Comparison of ENCODE assay signal across 1 mouse cellular context in genomic region chr2:156841028-156841840, GRCm38 (mm10).
TF ChIP-seq lines count a peak whose summit lies in the region.

No protein-coding gene starts in this region.

TF ChIP-seq in CH12.LX, 34 proteins besides CTCF, POLR2A, EP300 and RAD21 (continued from another document):
- TF ChIP-seq ZKSCAN1 (IDR thresholded peaks at IDR 0.05; ENCODE audit: borderline replicate concordance, low read depth, low read length) (no peak), MXI1 (IDR thresholded peaks at IDR 0.05; ENCODE audit: low read depth, low read length) (peak; percentile 89), GABPA (IDR thresholded peaks at IDR 0.05; ENCODE audit: insufficient replicate concordance, low read depth, low read length) (no peak), JUN (IDR thresholded peaks at IDR 0.05; ENCODE audit: insufficient read depth, low read depth, low read length) (no peak), NELFE (IDR thresholded peaks at IDR 0.05; ENCODE audit: low read depth, low read length) (no peak), IRF4 (IDR thresholded peaks at IDR 0.05; ENCODE audit: low read depth, low read length) (no peak), ZC3H11A (IDR thresholded peaks at IDR 0.05; ENCODE audit: low read depth, low read length) (no peak), MYC (IDR thresholded peaks at IDR 0.05; ENCODE audit: low read depth, low read length) (peak; percentile 68), TBP (conservative IDR thresholded peaks at IDR 0.05; ENCODE audit: low read depth, low read length) (no peak), USF1 (IDR thresholded peaks at IDR 0.05; ENCODE audit: low read depth, low read length) (no peak), TCF12 (IDR thresholded peaks at IDR 0.05; ENCODE audit: low read depth, low read length) (0 out of 2 replicates have a peak, but pooled peaks have one; percentile 8), ELF1 (IDR thresholded peaks at IDR 0.05; ENCODE audit: low read depth, low read length) (no peak), BHLHE40 (IDR thresholded peaks at IDR 0.05; ENCODE audit: low read depth, low read length) (peak; percentile 53), SMC3 (IDR thresholded peaks at IDR 0.05; ENCODE audit: low read depth, low read length) (no peak), USF2 (conservative IDR thresholded peaks at IDR 0.05; ENCODE audit: low read depth, low read length) (no peak), CHD1 (IDR thresholded peaks at IDR 0.05; ENCODE audit: low read depth, low read length) (no peak)
TF ChIP-seq in CH12.LX: peak in this region for 7.
